In the genomic region with DNA sequence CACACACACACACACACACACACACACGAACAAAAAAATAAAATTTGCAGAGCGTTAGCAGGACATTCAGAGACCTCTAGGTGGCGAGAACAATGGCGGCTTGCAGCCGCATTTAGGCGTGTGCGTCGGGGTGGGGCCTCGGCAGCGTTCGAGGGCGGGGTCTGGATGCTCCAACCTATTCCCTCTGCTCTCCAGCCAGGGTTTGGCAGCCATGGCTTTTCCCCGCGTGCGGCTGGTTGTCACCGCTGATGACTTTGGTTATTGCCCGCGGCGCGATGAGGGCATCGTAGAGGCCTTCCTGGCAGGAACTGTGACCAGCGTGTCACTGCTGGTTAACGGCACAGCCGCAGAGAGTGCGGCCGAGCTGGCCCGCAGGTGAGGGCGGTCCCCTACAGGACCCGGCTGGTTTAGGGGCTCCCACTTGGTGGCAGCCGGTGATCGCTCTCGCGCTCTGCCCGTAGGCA, we compare ENCODE assay signal across 8 mouse cellular contexts. TPM values are rescaled to one million over a fixed set of nuclear protein-coding genes. Genes with fewer than 3 reads are reported as not detected.
DNase-seq lines count a peak whose midpoint lies in the region; ATAC-seq and TF ChIP-seq lines count a peak whose summit lies in the region.

TSS of gene Ccdc116 (minus strand) at position 458 of the 464 bp plus-strand sequence.

- H3K4me1 ChIP-seq in embryonic facial prominence, embryonic 13.5 days, result peaks cover 12% of the 10 kb centered on the region
- no peaks in the 10 kb centered on the region for H3K4me1 ChIP-seq in heart, adult 2 months (ENCODE audit: control insufficient read depth, insufficient read depth, low read length)
- H3K4me1 ChIP-seq in kidney, adult 2 months (ENCODE audit: control insufficient read depth, insufficient read depth, low read length), result peaks cover 11% of the 10 kb centered on the region; the same call in 1 of the 2 replicates
- H3K4me1 ChIP-seq in limb, embryonic 11.5 days (ENCODE audit: control insufficient read depth, insufficient read depth, low read length), result peaks cover 11% of the 10 kb centered on the region; the same call in 1 of the 2 replicates
- peaks cover 18% of the 10 kb centered on the region for H3K4me1 ChIP-seq in midbrain, embryonic 13.5 days (replicated peaks)
- peaks cover 23% of the 10 kb centered on the region for H3K4me1 ChIP-seq in small intestine, adult 2 months (ENCODE audit: control insufficient read depth, insufficient read depth, insufficient read length, low read length)

- no peak for TF ChIP-seq POLR2A in heart, adult 2 months (IDR thresholded peaks at IDR 0.05; ENCODE audit: insufficient read depth, low read depth, low read length)
- TF ChIP-seq POLR2A in kidney, adult 2 months (IDR thresholded peaks at IDR 0.05; ENCODE audit: low read depth, low read length), result no peak
- TF ChIP-seq POLR2A in small intestine, adult 2 months (IDR thresholded peaks at IDR 0.05; ENCODE audit: low read depth, low read length), result no peak; the same call in 1 of the 2 replicates

- no peak within 1 kb of the TSS for H3K27ac ChIP-seq in embryonic facial prominence, embryonic 13.5 days
- H3K27ac ChIP-seq in heart, adult 2 months, result no peak within 1 kb of the TSS
- no peak within 1 kb of the TSS for H3K27ac ChIP-seq in kidney, adult 2 months (ENCODE audit: insufficient read depth, low read depth, low read length)
- no peak within 1 kb of the TSS for H3K27ac ChIP-seq in limb, embryonic 11.5 days (replicated peaks; ENCODE audit: low read depth, low read length)
- H3K27ac ChIP-seq in midbrain, embryonic 13.5 days, result peak within 1 kb of the TSS; percentile 65; the same call in 1 of the 2 replicates
- H3K27ac ChIP-seq in small intestine, adult 2 months (ENCODE audit: insufficient read depth, low read depth, low read length), result peak within 1 kb of the TSS; percentile 44

- H3K9me3 ChIP-seq in embryonic facial prominence, embryonic 13.5 days, result no peaks in the 10 kb centered on the region
- H3K9me3 ChIP-seq in limb, embryonic 11.5 days (ENCODE audit: control insufficient read depth, low read length), result no peaks in the 10 kb centered on the region
- H3K9me3 ChIP-seq in midbrain, embryonic 13.5 days, result no peaks in the 10 kb centered on the region

- peak; percentile 97 for DNase-seq in 3T3-L1 (ENCODE audit: low read depth, low spot score)
- DNase-seq in adrenal gland, postnatal 4 days (ENCODE audit: low spot score in 2 of 2), result peak; percentile 33 to 50
- DNase-seq in heart, adult 2 months, result peak; percentile 76 to 82
- DNase-seq in kidney, adult 2 months, result peak; percentile 82
- DNase-seq in limb, embryonic 11.5 days (ENCODE audit: low spot score), result peak; percentile 89

- peak within 1 kb of the TSS; percentile 71 for H3K9ac ChIP-seq in embryonic facial prominence, embryonic 13.5 days
- H3K9ac ChIP-seq in heart, adult 2 months (ENCODE audit: low read depth, low read length), result peak within 1 kb of the TSS; percentile 61
- H3K9ac ChIP-seq in limb, embryonic 11.5 days (ENCODE audit: low read length), result peak within 1 kb of the TSS; percentile 56
- H3K9ac ChIP-seq in midbrain, embryonic 13.5 days (replicated peaks), result peak within 1 kb of the TSS; percentile 76

- WGBS in embryonic facial prominence, embryonic 13.5 days, result under 1% methylated on average over 34 of the region's 34 CpGs
- WGBS in heart, adult 2 months, result 1% methylated on average over 34 of the region's 34 CpGs
- under 1% methylated on average over 34 of the region's 34 CpGs for WGBS in kidney, adult 2 months
- 0% methylated on average over 34 of the region's 34 CpGs for WGBS in limb, embryonic 11.5 days
- WGBS in midbrain, embryonic 13.5 days, result under 1% methylated on average over 34 of the region's 34 CpGs
- under 1% methylated on average over 34 of the region's 34 CpGs for WGBS in small intestine, adult 2 months

- TF ChIP-seq CTCF in heart, adult 2 months (IDR thresholded peaks at IDR 0.05), result peak; percentile 59
- peak; percentile 46 for TF ChIP-seq CTCF in kidney, adult 2 months (conservative IDR thresholded peaks at IDR 0.05; ENCODE audit: insufficient read depth, insufficient read length, low read depth, low read length)
- TF ChIP-seq CTCF in small intestine, adult 2 months (IDR thresholded peaks at IDR 0.05; ENCODE audit: extremely low read depth, insufficient read length, insufficient replicate concordance, low read depth, low read length), result peak; percentile 56; the same call in 1 of the 2 replicates

- peak; percentile 68; the same call in 1 of the 2 replicates for ATAC-seq in embryonic facial prominence, embryonic 13.5 days (ENCODE audit: insufficient number of reproducible peaks, insufficient read depth, low FRiP score, low TSS enrichment, low read depth)
- peak; percentile 77 for ATAC-seq in limb, embryonic 11.5 days (ENCODE audit: insufficient number of reproducible peaks, low FRiP score, low TSS enrichment, low read depth)
- peak; percentile 91 for ATAC-seq in midbrain, embryonic 13.5 days

- no peak for TF ChIP-seq EP300 in heart, adult 2 months (IDR thresholded peaks at IDR 0.05; ENCODE audit: insufficient read depth, low read depth, low read length)

- intact Hi-C loops in heart, adult 2 months (cut with DNase I), result loop anchor here (2.0 kb wide), 1 partner anchor 54 kb away; no protein-coding TSS in a partner anchor

- H3K27me3 ChIP-seq in embryonic facial prominence, embryonic 13.5 days, result peaks cover 10% of the 10 kb centered on the region
- no peaks in the 10 kb centered on the region for H3K27me3 ChIP-seq in heart, adult 2 months (ENCODE audit: control insufficient read depth, insufficient read depth, low read length)
- H3K27me3 ChIP-seq in kidney, adult 2 months (replicated peaks; ENCODE audit: control insufficient read depth, insufficient read depth, low read length), result no peaks in the 10 kb centered on the region
- H3K27me3 ChIP-seq in limb, embryonic 11.5 days (ENCODE audit: control insufficient read depth, insufficient read depth, low read length), result peaks cover 6% of the 10 kb centered on the region
- 0 out of 2 replicates have a peak, but pooled peaks cover 2% of the 10 kb centered on the region for H3K27me3 ChIP-seq in midbrain, embryonic 13.5 days
- no peaks in the 10 kb centered on the region for H3K27me3 ChIP-seq in small intestine, adult 2 months (ENCODE audit: control insufficient read depth, insufficient read depth, low read length)

- H3K4me3 ChIP-seq in embryonic facial prominence, embryonic 13.5 days, result peak within 1 kb of the TSS; percentile 62
- peak within 1 kb of the TSS; percentile 74 for H3K4me3 ChIP-seq in heart, adult 2 months
- H3K4me3 ChIP-seq in kidney, adult 2 months (ENCODE audit: insufficient read depth, low read depth, low read length), result peak within 1 kb of the TSS; percentile 63
- peak within 1 kb of the TSS; percentile 55 for H3K4me3 ChIP-seq in limb, embryonic 11.5 days (ENCODE audit: low read depth, low read length)
- peak within 1 kb of the TSS; percentile 62 for H3K4me3 ChIP-seq in midbrain, embryonic 13.5 days (replicated peaks)
- H3K4me3 ChIP-seq in small intestine, adult 2 months (ENCODE audit: low read depth, low read length), result peak within 1 kb of the TSS; percentile 77

- H3K4me2 ChIP-seq in embryonic facial prominence, embryonic 13.5 days, result peak within 1 kb of the TSS; percentile 99
- H3K4me2 ChIP-seq in limb, embryonic 11.5 days (ENCODE audit: low read depth, severe bottlenecking), result peak within 1 kb of the TSS; percentile 98
- peak within 1 kb of the TSS; percentile 92 for H3K4me2 ChIP-seq in midbrain, embryonic 13.5 days (replicated peaks)

- no peaks in the 10 kb centered on the region for H3K79me2 ChIP-seq in heart, adult 2 months (replicated peaks; ENCODE audit: control insufficient read depth, insufficient read depth, low read length)

- H3K36me3 ChIP-seq in embryonic facial prominence, embryonic 13.5 days, result peaks cover 10% of the 10 kb centered on the region
- no peaks in the 10 kb centered on the region for H3K36me3 ChIP-seq in heart, adult 2 months (ENCODE audit: control insufficient read depth, insufficient read depth, low read length)
- H3K36me3 ChIP-seq in kidney, adult 2 months (ENCODE audit: control insufficient read depth, insufficient read depth, low read length), result no peaks in the 10 kb centered on the region
- no peaks in the 10 kb centered on the region for H3K36me3 ChIP-seq in limb, embryonic 11.5 days (ENCODE audit: control insufficient read depth, insufficient read depth, low read length)
- peaks cover 7% of the 10 kb centered on the region for H3K36me3 ChIP-seq in midbrain, embryonic 13.5 days
- H3K36me3 ChIP-seq in small intestine, adult 2 months (ENCODE audit: control insufficient read depth, insufficient read depth, low read length), result no peaks in the 10 kb centered on the region

RNA-seq across cellular contexts. Expression of gene Ccdc116, which starts in this region (rescaled TPM):
- total RNA-seq in adrenal gland, postnatal 4 days (2021), result 1 to 10 TPM in 1 of 2 experiments, under 1 TPM in 1; 0.73 to 1.1 TPM
- polyA plus RNA-seq in embryonic facial prominence, embryonic 13.5 days (2015; fragmentation: Nextera tagmentation; extraction: Ambion mirVana), result 0.62 and 0.98 TPM in 2 replicates
- total RNA-seq in heart, adult 2 months (2021), result under 1 TPM in 1 of 2 experiments, not detected in 1; 0.14 TPM
- 0.35 TPM in 2 replicates for polyA plus RNA-seq in heart, adult 2 months (2012; rRNA removed)
- polyA plus RNA-seq in kidney, adult 2 months (2012; rRNA removed), result 0.74 and 0.92 TPM in 2 replicates
- 0.40 and 0.58 TPM in 2 replicates for polyA plus RNA-seq in limb, embryonic 11.5 days (2014; fragmentation: Nextera tagmentation; extraction: Ambion mirVana)
- 1.1 and 1.4 TPM in 2 replicates for polyA plus RNA-seq in midbrain, embryonic 13.5 days (2015; fragmentation: Nextera tagmentation; extraction: Ambion mirVana)
- polyA plus RNA-seq in small intestine, adult 2 months (2012; rRNA removed), result 7.1 and 17.2 TPM in 2 replicates

Comparison
In these comparisons a context has a peak if more than half of its experiments do, and no peak if none do; other contexts are left out.
1. Peak in ATAC-seq, H3K4me3 ChIP-seq, H3K9ac ChIP-seq and H3K4me2 ChIP-seq in embryonic facial prominence, embryonic 13.5 days; RNA of the gene not detected or under 1 TPM.
2. Peak in DNase-seq, H3K4me3 ChIP-seq and H3K9ac ChIP-seq in heart, adult 2 months; RNA of the gene not detected or under 1 TPM.
3. Peak in DNase-seq and H3K4me3 ChIP-seq in kidney, adult 2 months; RNA of the gene not detected or under 1 TPM.
4. Peak in DNase-seq, ATAC-seq, H3K4me3 ChIP-seq, H3K9ac ChIP-seq and H3K4me2 ChIP-seq in limb, embryonic 11.5 days; RNA of the gene not detected or under 1 TPM.
5. DNase-seq: peak in every context shown above with its lines; median percentile 97 in 3T3-L1; 89 in limb, embryonic 11.5 days; 82 in kidney, adult 2 months; 79 in heart, adult 2 months; 42 in adrenal gland, postnatal 4 days.
6. H3K27ac ChIP-seq: peak in midbrain, embryonic 13.5 days (single experiment) and small intestine, adult 2 months (single experiment); none in embryonic facial prominence, embryonic 13.5 days (single experiment), heart, adult 2 months (single experiment), kidney, adult 2 months (single experiment) and limb, embryonic 11.5 days (single experiment).
7. Peak in every context shown above with its lines, with median percentiles within 50 percentile points of each other: ATAC-seq, H3K4me2 ChIP-seq, H3K4me3 ChIP-seq, H3K9ac ChIP-seq and CTCF ChIP-seq.